Mouse (Mus musculus): Measurements from ENCODE around the gene Qrfp. TPM values are rescaled to one million over a fixed set of nuclear protein-coding genes. Genes with fewer than 3 reads are reported as not detected.

The Qrfp gene
- not detected for total RNA-seq (2021)

DNA sequence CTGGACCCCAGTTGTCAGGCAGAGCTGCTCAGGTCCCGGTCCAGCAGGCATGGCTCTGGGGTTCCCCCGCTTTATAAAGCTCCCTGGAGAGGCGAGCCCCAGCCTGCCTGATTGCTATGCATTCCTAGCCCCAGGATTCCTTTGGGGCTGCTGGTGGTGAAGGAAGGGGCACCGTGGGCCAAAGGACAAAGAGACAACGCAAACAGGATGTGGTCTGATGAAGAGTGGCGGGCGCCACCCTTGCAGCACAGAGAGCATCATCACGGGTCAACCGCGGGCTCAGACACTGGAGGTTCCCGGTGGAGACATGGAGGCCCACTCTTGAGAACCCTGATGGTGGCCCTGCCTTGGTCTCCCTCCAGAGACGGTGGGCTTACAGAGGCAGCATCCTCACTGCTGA, at the start of gene Qrfp:
Gene Qrfp (minus strand): TSS at position 137 of the 400 bp plus-strand sequence.
- no peak for DNase-seq
- intact Hi-C loops (cut with DNase I): loop anchor here (5.0 kb wide), 1 partner anchor 102 kb away; no protein-coding TSS in a partner anchor

DNA sequence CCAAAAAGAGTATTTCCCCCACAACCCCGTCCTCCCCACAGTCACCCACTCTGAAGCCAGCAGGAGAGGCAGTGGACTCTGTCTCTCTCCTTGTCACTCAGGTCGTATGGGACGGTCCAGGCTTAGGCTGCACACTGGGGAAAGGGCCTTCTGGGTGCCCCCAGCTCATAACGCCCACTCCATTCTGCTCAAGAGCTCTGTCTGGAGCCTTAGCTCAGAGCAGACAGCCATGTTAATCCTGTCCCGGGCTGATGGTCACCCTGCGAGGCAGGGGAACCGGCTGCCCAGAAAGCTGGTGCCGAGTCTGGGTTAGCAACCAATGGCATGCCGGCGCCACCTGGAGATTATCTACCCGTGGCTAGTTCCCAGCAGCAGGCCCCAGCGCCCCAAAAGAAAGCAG, 48.1 kb upstream of the Qrfp start:
- DNase-seq: no peak
- intact Hi-C loops (cut with DNase I): no loop called here

DNA sequence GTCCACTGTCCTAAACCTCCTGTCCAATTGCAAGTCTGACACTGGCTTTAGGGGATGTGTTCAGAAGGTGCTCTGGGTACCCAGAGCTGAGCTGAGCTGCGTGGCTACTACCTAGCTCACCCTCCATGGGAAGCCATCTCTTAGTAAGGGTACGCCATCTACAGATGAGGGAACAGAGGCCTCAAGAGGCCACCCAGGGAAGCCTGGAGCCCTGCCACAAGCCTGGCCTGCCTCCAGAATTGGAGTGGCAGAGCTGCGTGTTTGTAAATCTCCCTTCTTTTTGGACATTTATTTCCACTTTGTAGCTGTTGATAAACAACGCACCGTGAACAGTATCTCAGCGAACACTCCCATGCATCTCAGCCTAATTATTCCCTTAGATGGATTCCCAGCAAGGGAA, 46.8 kb upstream of the Qrfp start:
- intact Hi-C loops (cut with DNase I): no loop called here
- peak; percentile 39 for DNase-seq

DNA sequence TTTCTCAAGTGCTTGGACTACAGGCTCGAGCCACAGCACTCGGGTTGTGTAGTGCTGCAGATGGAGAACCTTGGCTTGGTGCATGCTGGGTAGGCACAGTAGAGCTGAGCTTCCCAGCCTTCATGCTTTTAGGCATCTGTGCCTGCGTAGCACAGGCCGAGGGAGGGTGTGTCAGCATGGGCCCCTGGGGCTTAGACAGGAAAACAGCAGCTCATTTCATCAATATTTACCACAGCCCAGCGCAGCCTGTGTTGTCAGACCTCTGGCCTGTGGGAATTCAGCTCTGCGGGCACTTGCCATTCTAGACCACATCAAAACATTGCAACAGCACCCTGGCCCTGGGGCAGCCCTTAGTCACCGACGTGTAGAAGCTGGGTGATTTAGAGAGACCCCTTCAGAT, 45.6 kb upstream of the Qrfp start:
- no peak for DNase-seq
- intact Hi-C loops (cut with DNase I): no loop called here

DNA sequence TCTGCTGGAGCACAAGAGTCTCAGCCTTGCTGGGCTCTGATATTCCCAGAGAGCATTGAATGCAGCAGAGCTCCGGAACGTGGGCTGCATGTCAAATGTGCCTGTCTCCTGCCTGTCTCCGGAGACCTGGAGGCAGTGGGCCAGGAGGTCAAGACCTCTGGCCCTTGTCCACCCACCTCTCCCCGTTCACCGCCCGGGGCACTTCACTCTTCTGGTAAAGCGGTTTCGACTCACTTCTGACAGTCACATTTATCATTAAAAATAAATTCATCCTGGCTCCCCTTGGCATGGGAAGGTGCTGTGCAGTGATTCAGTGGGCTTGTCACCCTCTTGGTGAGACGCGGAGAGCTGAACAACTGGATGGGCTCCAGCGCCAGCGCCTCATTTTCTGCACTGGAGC, 39.8 kb upstream of the Qrfp start:
- no peak for DNase-seq
- intact Hi-C loops (cut with DNase I): no loop called here

DNA sequence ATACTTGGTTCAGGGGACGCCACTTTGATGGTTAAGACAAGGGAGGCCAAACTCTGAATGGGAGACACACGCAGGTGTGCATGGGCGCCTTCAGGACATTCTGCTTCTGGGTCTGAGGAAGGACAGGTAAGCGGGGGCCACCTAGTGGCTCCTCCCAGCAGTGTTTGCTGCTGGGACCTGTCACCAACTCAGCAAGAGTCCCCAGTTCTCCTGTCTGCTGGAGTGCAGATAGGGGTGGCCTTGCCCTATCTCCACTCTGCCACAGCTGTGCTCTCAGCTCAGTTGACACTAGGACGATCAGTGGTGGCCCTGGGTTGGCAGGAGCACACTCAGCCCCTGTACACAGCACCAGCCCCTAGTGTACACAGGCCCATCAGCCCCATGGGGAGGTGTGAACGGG, 37.5 kb upstream of the Qrfp start:
- intact Hi-C loops (cut with DNase I): no loop called here
- DNase-seq: peak; percentile 43

DNA sequence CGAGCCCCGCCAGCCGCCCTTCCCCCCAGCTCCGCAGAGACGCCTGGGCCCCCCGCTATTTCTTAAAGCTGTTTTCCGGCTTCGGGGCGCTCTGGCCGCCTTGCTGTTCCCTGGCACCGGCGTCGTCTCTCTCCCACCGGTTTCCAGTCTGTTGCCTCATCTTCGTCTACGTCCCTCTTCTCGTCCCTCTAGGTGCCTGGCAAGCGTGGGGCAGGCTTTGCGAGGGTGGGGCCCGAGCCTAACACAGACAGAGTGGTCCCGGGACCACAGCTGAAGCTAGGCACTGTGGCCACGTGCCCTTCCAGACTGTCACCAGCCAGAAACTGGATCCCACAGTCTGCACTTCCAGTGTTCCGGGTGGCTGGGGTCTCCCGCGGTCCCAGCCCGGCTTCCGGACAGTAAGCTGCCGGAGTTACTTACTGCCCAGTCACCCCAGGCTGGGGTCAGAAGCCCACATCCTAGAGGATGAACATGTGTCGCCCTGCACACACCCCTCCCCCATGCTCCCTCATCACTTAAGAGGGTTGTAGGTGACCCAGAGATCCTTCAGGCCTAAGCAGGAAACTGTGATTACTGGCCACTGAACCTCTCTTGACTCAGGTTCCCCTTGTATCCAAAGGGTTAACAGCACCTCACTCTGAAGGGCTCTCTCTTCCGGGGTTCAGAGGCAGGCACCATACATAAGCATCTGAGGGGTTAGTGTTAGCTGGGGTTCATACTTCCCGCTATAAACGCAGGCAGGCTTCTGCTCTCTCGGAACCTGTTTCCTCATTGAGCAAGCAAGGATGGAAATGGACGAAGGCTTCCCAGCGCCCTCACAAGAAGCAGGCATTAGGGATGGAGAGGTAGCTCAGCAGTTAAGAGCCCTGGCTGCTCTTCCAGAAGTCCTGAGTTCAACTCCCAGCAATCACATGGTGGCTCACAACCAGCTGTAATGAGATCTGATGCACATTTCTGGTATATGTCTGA, 36.6 kb upstream of the Qrfp start:
- peak; percentile 52 for DNase-seq
- intact Hi-C loops (cut with DNase I): no loop called here

DNA sequence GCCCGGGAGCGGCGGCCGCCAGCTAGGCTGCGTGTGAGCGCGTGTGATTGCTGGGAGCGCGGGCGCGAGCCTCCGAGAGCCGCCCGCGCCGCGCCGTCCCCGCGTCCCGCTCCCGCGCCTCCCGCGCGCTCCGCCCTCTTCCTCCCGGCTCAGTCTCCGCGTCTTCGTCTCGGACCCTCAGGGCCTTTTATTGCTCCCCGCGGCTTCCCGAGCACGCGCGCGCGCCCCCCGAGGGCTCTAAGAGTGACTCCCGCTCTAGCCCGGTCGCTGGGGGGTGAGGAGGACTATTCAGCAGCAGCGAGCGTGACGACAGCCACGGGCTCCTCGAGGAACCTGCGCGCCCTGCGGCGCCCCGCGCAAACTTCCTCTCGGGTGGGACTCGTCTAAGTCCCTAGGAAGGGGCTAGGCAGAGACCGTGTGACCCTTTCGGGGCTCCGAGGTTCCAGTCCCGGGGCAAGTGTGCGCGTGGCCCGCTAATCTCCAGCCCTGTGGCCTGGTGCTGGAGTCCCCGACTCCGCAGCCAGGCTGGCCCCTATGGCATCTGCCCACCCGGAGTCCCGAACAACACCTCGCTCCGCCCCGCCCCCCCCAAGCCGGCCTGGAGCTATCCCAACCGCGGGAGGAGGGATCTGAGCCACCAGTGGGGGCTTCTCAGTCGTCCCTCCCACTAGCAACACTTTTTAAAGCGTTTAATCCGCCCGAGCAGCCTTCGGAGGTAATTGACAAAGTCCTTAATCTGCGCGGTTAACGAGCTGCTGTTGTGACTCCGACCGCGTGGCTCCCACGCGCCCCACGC, 35.7 kb upstream of the Qrfp start, which contains the start of gene Fibcd1:
Gene Fibcd1 (minus strand): TSS at position 110 of the 796 bp plus-strand sequence.
- intact Hi-C loops (cut with DNase I): no loop called here
- DNase-seq: peak; percentile 35

DNA sequence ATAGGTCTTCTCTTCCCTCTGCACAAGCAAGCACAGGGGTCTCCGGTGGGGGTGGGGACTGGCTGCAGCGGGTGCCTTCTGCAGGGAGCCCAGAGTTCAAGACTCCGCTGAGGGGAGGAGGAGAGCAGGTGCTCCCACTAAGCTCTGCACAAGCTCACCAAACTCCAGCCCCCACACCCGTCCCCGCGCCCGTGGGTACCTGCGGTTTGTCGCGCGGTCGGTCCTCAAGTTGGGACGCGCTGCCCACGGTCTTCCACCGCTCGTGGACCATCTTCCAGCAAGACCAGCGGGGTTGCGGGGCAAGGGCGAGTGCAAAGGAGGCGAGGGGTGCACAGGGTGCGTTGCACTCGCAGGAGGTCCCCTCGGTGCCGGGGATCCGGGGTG, 35.1 kb upstream of the Qrfp start:
- intact Hi-C loops (cut with DNase I): no loop called here
- DNase-seq: no peak

DNA sequence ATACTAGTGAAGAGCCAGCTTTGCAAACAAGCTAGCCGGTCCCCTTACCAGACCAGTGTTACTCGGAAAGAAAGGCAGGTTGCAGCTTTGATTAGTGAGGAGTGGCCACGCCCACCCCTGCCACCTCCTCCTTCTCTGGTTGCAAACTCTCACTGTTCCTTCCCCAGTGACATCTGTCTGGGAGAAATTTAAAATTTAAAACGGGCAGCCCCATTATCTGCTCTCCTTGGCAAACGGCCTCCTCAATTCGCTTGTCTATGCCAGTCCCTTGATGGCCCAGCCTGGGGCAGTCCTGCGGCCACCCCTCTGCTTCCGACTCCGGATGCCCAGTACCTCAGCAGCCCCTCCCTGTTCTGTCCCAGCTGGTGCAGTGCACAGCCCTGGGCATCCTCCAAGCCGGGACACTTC, 34.4 kb upstream of the Qrfp start:
- peak; percentile 49 for DNase-seq
- intact Hi-C loops (cut with DNase I): no loop called here

DNA sequence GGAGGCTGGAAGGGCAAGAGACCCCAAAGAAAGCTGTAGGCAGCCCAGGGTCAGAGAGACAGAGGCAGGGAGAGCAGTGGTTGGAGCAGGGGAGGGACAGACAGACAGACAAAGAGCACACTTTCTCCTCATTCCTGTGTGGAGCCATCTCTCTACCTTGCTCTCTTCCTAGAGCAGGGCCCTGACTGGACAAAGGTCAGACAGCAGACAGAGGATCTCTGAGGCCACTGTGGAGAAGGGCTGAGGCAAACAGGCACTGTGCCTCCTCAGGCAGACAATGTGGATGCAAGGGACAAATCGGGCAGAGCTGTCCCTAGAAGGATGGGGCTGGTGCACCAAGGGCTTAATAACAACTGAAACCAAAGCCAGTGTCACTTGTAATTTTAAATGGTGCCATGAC, 28.5 kb upstream of the Qrfp start:
- intact Hi-C loops (cut with DNase I): no loop called here
- no peak for DNase-seq

DNA sequence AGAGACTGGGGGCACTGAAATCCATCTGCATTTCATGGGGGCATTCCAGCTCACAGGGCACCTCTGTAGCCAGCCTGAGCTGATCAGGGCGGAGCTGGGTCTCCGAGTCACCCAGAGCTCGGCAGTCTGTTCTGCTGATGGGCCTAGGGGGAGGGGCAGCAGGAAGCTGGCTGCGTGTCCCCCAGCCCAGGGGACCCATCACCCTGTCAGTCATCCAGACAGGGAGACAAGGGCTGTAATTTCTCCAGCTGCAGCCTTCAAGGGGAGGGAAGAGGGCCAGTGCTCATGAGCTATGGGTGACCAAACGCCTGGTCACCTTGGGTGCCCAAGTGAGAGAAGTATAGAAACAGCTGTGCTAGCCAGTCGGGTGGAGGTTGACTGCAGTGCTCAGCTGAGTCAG, 26.6 kb upstream of the Qrfp start:
- no peak for DNase-seq

DNA sequence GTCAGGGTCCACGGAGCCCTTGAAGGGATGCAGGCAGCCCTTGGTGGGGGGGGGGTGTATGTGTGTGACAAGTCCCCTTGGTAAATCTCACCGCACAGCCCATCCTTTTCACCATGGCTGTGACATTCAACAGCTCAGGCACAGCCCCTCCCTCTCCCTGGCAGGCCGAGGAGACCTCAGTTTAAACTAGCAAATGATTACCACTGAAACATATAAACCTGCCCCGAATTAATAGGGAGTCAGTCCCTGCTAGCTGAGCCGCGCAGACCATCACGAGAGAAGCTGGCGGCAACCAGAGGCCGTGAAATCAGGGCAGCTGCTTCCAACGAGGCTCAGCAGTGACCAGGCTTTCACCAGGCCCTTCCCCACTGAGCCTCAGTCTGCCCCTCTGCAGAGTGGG, 25.7 kb upstream of the Qrfp start:
- DNase-seq: no peak
- intact Hi-C loops (cut with DNase I): no loop called here

More for the DNA sequence above, 26.6 kb upstream of the Qrfp start:
- intact Hi-C loops (cut with DNase I): no loop called here

DNA sequence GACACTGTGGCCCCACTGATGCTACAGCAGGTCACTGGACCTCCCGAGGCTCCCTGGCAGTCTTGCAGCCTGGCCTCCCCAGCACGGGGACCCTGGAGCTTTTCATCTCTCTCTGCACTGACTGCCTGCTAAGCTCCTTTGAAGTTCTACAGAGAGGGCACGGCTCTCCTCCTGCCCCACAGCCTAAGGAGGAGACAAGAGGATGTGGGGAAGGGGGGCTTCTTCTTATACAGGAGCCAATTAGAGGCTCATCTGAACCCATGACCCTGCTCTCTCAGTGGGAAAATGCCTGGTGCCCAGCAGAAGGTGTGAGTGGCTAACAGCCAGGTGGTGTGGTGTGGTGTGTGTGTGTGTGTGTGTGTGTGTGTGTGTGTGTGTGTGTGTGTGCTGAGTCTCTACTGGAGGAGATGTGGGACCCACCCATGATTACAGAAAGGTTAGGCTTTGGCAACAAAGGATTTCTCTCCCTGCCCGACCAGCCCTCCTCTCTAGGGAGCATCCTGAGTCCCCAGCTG, 18.0 kb upstream of the Qrfp start:
- DNase-seq: no peak
- intact Hi-C loops (cut with DNase I): no loop called here

DNA sequence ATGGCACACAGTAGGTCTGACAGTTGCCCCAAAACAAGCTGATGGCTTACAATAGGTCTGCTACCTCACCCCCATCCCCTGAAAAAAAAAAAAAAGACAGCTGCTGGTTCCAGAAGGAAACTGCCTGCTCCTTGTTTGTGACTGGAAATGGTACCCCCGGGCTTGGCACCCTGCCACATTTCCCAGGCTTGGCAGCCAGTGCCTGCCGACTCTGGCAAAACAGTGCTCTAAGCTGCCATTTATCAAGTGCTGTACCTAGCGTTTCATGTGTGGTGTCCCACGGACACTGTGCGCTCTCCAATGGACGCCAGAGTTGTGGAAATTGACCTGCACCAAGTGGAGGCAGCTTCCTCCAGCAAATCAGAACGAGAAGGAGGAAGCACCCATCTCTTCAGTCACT, 17.5 kb upstream of the Qrfp start:
- DNase-seq: peak; percentile 97
- intact Hi-C loops (cut with DNase I): no loop called here

DNA sequence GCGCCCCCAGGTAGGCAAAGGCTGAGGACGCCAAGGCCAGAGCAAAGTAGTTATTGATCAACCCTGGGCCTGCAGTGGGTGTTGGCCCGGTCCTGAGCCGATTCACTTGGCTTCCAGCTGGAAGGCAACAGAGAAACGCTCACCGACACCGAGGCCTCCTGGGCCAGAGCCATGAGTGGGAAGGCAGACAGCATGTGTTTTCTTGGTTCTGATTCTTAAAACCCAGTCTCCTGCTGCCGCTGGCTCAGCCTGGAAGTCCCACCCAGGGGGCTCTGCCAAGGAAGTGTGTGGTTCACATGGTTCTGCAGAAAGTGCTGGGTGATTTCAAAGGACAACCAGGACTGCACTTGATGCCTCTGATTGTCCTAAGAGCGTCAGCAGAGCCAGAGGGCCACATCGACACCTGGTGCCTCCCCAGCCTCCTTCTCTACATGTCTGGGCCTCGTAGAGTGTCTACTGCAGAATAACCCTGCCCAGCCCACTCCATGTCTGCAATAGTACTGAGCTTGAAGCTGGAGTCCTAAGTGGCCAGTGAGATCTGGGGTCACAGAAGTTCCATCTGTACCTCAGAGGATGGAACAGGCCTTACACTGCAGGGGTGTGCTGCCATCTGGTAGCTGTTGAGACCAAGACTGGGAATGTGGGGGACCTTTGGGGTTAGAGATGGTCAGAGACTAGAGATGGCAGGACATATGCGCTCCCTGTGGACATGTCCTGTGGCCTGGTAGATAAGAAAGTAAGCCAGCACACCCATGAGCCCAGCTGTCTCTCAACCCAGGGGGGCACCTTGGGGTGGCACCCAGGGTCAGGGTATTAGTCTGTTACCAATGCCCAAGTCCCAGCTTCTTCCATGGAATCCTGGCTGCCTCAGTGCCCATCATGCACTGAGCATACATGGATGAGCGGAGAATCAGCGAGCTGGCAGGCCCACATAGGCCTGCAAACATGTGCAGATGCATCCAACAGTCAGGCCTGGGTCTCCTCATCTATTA, 16.0 kb upstream of the Qrfp start:
- intact Hi-C loops (cut with DNase I): no loop called here
- DNase-seq: peak; percentile 37

DNA sequence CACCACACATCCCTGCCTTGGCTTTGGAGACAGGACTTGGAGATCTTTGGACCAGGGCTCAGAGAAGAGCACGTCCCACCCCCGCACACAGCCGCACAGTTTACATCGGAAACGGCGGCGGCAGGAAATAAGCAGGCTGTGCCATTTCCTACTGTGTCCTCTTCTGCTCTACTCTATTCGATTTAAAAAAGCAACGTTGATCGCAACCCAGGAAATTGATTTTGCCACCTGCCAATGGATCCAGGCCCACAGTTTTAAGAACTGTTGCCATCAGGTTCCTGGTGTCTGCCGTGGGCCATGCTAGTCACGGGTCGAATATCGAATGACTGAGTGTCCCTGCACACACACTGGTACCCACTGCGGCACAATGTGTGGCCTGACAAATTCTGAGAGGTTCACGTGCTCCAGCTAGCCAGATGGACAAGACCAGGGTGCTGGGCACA, 15.1 kb upstream of the Qrfp start:
- no peak for DNase-seq
- intact Hi-C loops (cut with DNase I): no loop called here

DNA sequence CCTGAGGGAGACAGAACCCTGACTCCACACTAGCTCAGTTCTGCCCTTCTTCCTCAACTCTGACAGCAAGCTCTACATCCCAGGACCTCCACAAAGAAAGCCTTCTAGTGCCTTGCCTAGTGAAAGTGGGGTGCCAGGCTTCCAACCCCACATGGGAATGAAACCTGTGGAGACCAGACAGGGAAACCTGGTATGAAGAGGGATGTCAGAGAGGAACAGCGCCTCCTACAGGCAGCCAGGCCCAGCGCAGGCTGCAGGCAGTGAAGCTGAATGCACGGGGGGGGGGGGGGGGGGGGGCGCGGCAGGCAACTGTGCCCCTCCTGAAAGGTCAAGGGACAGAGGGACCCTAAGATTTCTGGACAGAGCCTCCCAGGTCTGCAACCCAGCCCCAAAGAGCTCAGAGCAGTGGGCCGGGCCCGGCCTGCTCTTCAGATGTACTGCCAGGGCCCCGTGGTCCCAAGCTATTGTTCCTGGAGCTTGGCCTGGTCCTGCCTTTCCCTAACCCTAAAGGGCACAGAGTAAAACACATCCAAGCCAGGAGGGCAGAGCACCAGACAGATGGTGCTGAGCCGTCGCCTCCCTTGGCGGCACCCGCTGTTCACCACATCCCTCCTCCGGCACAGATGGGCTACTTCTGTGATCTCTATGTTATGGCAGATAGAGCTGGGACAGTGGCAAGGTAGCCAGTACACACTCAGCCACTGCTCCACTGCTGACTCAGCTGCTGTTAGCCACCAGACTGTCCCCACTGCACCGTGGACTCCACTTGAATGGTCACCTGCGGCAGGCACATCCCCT, 13.8 kb upstream of the Qrfp start:
- DNase-seq: no peak

More for the DNA sequence above, 13.8 kb upstream of the Qrfp start:
- intact Hi-C loops (cut with DNase I): no loop called here
